Mouse (Mus musculus) liver, adult 2 months (tissue): ENCODE results near the gene Gucy1a1.

Experiments
- CTCF ChIP-seq: fragments of 200-500 bp; IDR thresholded peaks from 2 replicates; pipeline ENCODE4 v1.5.1; 2011; ENCODE audit warnings: low read depth, low read length, control low read depth
- POLR2A ChIP-seq: fragments of 200-500 bp; IDR thresholded peaks from 2 replicates; pipeline ENCODE4 v1.6.1; 2011; ENCODE audit warnings: low read length, control low read depth; ENCODE audit not compliant: insufficient read depth; ENCODE audit errors: extremely low read depth

- 0 out of 2 replicates have a peak, but pooled peaks have one; percentile 11 for TF ChIP-seq POLR2A
- TF ChIP-seq CTCF, result no peak
These were observed at the start of gene Gucy1a1 for GRCm38 (mm10) chr3:82145126-82145901.
